Mouse (Mus musculus) heart, postnatal 4 days (tissue): ENCODE measurements around the gene Larp4b. TPM values are rescaled to one million over a fixed set of nuclear protein-coding genes. Genes with fewer than 3 reads are reported as not detected.

Source experiments
- DNase-seq: peaks from one replicate; pipeline ENCODE4 v3.0.0; 2021
- total RNA-seq, 2 experiments: library from RNA; stranded (reverse); gene quantifications; 2 replicates each; pipeline ENCODE4 v1.2.3; 2021

Gene Larp4b
- total RNA-seq, 2 experiments from 2014 or later: 85.3 to 85.8 TPM

DNA sequence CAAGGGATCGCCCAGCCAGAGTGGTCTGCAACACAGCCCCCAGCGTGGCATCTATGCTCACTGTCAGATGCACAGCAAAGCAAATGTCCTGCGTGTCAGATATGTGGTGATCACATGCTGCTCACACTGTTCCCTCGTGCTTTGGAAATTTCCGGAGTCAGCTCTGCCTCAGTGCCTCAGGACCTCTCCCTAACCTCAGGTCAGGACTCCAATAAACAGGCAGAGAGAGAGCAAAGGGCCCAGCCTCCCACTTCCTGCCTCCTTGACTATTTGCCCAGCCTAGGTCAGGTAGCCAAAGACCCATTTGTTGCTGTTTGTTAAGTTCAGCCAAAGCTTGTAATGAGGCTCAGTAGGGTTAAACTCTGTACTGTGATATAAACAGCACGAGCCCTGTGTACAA, 87.4 kb downstream of the Larp4b start:
- no peak for DNase-seq

DNA sequence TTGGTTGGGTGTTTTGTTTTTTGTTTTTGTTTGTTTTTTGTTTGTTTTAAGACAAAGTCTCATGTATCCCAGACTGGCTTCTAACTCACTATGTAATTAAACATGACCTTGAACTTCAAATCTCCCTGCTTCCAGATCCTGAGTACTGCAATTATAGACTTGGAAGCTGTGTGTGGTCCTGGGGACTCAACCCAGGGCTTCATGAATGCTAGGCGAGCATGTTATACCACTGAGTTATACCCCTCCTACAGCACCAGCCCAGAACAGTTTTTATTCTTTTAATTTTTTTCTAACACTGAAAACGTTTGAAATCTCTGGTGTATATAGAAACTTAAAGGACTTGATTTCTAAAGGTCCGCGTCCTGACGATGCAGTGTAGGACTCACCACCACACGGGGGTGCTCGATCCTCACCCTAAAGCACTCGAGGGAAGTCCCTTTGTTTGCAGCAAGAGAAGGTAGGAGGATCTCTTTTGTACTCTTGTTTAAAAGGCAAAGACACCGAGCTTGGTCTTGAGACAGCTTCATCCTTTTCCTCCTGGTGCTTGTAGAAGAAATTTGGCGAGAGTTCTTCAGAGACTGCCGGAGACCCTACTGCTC, 88.1 kb downstream of the Larp4b start:
- peak; percentile 87 for DNase-seq

GRCm38 (mm10) chr13:9184281-9184680, 90.6 kb downstream of the Larp4b start:
- DNase-seq: no peak

DNA sequence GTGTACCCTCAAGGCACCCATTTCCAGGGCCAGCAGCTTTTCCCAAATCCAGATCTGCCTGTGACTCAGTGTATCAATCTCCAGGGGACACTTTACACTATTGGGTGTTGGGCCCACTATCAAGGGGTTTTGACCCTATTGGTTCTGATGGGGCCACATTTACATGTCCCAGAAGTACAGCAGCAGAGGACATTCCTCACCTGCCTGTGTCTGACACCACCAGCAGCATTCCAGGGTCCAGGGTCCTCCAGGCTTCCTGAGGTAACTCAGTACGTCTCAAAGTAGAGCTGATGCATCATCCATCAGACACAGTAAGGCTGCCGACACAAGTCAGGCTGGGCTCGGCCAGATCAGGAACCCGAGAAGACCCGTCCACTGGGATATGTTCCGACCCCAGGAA, 91.0 kb downstream of the Larp4b start:
- DNase-seq: no peak

- DNase-seq: peak; percentile 2
Observed at GRCm38 (mm10) chr13:9187156-9187555, 93.5 kb downstream of the Larp4b start.

- peak; percentile 3 for DNase-seq
Observed at GRCm38 (mm10) chr13:9187566-9188530, 94.2 kb downstream of the Larp4b start.

DNA sequence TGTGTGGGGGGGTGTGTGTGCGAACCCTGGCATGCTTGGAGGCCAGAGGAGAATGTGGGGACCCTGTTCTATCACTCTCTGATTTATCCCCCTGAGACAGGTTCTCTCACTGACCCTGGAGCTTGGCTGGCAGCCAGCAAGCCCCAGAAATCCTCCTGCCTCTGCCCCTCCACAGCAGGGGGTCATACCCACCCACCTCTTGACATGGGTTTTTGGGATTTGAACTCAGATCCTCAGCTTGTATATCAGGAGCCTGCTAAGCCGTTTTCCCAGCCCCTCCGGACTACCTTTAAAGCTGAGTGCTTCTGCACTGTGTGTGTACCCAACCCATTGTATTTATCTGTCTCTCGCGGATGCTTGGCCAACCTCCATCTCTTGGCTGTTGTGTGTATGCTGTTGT, 95.8 kb downstream of the Larp4b start:
- no peak for DNase-seq

DNA sequence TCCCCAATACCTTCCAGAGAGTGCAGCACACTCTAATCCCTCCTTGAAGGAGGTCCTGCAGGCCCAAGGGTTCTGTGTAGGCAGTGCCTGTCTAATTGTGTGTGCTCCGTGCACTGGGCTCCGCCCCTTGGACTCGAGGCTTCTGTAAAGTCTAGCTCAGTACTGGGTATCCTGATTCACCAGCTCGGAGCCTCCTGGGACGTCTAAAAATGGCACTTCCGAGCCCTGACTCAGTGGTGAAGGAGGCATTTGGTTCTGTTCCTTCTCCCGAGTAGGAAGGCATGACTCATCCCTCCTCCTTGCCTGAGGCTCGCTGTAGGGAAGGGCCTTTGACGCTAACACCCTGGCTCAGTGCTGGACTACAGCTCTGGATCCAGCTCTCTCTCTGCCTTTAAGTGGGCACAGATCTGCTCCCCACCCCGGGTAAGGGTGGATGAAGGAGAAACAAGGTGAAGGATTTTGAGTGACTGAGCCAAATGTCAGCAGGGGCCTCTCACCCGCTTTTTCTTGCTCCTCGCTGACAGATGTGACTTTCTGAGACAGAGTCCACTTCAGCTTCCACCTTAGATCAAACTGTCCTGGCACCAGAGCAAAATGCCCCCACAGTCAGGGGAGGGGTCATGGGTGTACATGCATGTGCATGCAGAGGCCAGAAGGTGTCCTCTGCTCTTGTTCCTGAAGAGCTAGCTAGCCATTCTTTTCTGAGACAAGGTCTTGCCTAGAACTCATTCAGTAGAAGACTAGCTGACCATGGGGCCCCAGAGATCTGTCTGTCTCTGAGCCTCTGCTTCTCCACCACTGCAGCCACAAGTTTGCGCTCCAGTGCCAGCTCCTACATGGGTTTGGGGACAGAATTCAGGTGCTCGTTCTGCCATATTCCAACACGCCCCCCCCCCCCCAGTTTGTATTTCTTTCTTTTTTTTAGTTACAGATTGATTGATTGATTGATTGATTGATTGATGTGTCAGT, 97.8 kb downstream of the Larp4b start:
- peak; percentile 29 for DNase-seq

DNA sequence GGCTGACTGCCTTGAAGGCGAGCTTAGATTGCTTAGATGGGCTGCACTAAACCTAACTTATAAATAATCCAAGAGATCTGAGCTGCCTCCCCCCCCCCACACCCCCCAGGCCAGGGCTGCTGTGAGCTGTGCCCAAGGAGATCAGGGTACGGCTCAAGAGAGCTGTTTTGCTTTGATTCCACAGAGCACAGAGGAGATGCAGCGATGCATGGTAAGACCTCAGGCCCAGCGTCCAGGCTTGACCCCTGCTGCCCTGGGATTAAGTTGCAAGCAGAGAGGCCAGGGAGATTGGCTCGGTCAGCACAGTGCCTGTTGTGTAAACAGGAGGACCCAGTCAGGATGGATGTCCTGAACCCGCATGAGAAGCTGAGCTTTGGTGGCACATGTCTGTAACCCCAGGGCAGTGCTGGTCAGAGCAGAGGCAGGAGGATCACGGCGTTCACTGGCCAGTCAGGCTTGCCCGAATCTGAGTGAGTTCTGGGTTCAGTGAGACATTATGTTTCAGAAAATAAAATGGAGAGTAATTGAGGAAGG, 99.2 kb downstream of the Larp4b start:
- DNase-seq: no peak

GRCm38 (mm10) chr13:9194656-9195055, 101.0 kb downstream of the Larp4b start:
- DNase-seq: no peak

DNA sequence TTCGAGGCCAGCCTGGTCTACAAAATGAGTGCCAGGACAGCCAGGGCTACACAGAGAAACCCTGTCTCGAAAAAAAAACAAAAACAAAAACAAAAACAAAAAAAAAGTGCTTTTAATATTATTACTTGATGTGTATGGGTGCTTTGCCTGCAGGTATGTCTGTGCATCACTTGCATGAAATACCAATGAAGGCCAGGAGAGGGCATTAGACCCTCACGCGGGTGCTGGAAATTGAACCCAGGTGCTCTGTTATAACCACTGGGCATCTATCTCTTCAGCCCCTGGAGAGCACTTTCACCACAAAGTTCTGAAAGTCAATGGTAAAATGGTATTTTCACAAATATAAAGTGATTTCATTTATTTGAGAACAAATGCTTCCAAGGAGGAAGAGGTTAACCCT, 101.9 kb downstream of the Larp4b start:
- DNase-seq: no peak

DNA sequence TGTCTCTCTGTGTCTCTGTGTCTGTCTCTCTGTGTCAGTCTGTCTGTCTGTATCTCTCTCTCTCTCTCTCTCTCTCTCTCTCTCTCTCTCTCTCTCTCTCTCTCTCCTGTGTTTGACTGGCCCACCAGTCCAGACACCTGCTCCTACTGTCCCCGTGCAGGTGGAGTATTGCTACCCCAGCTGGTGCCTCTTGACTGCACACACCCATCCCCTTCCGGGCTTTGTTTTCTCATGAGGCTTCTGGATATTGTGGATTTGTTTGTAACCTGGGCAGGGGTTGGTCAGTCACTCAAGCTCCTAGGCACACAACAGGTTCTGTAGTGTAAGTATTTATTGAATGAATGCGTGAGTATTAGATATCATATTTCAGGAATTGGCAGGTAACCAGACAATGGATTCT, 104.4 kb downstream of the Larp4b start:
- no peak for DNase-seq

DNA sequence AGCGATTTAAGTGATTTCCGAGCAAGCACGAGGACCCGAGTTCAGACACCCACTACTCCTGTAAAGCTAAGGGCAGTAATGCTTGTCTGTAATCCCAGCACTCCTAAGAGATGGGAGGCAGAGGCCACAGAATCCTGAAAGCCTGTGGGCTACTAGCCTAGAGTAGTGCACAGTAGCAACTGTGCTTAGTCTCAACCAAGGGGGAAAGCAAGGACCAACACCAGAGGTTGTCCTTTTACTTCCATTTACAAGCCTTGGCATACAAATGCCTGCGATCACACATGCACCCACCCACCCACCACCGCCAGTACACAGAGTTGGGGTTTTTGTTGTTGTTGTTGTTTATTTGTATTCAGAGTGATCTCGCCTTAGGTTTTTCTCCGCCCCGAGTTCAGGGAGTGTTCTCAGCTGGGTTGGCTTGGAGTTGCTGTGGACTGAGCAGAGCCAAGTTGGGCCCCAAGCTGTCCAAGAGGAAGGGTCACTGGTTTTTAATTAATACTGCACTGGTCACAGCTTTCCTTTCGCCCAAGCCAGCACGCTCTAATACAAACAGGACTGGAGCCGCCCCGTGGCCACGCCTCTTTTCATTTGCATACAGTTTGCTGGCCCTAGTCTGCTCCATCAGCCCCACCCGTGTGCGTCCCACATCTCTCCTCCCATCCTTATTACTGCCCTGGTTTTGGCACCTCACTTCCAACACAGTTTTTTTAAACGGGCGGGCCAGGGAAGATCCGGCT, 105.2 kb downstream of the Larp4b start:
- DNase-seq: no peak

DNA sequence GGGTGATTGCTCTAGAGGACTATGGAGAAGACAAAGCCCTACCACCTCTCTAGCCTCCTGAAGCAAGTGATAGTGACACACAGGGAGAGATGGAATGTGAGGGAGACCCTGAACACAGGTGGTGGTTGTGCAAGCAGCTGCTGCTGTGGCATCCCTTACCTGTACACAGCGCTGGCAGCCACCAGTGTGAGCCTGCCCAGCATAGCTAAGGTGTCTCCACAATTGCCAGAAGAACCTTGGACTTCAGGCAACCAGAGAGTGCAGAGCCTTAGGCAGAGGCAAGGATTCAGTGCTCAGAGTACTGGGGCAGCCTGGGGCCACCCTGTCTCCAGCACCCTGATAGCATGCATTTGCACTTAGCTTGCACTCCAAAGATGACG, 105.8 kb downstream of the Larp4b start:
- no peak for DNase-seq

DNA sequence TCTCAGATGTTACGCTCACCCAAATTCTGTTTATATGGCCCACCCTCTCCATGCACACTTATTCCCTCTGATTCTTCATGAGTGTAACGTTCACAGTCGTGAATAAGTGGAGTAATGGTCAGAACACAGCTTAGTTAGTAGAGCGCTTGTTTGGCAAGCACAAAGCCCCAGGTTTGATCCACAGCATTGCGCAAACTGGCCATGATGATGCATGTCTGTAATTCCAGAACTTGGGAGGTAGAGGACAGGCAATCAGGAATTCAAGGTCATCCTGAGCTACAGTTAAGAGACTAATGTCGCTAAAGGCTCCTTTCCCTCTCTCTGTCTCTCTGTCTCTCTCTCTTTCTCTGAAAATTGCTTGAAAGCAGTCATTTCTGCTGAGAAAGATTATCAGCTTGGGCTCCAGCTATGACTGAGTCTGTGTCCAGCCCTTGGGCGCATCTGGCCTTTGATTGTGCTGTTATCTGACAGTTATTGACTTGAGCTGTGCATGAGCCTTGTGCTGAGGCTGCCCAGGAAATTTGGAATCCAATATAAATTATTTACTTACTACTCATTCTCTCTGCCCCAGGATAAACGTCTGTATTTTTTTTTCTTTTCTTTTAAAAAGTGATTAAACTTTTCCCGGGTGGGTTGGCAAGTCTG, 129.2 kb downstream of the Larp4b start:
- DNase-seq: no peak

Other genes starting within 250 kb of the Larp4b start
- gene Wdr37, start 222.0 kb upstream of the Larp4b start, total RNA-seq: 10 to 100 TPM; 32.5 to 35.7 TPM
- 10 to 100 TPM; 27.6 to 31.0 TPM for gene Idi1, start 208.4 kb upstream of the Larp4b start, total RNA-seq
- gene Gm9745, start 145.7 kb upstream of the Larp4b start, total RNA-seq: not detected
- not detected for gene Idi2, start 141.0 kb upstream of the Larp4b start, total RNA-seq
- gene Gtpbp4, start 97.8 kb upstream of the Larp4b start, total RNA-seq: 10 to 100 TPM; 48.1 to 50.5 TPM
- gene Dip2c, start 182.6 kb downstream of the Larp4b start, total RNA-seq: 10 to 100 TPM; 63.2 to 67.0 TPM